ENCODE assay signal across 25 mouse cellular contexts in genomic region chr7:97495052-97495451, GRCm38 (mm10). TPM values are rescaled to one million over a fixed set of nuclear protein-coding genes. Genes with fewer than 3 reads are reported as not detected.
DNase-seq lines count a peak whose midpoint lies in the region; ATAC-seq and TF ChIP-seq lines count a peak whose summit lies in the region.
"Had no signal": no experiment of that assay in that cellular context is flagged by ENCODE, and none has a peak within 500 bp of the region (broad histone marks: within the 10 kb centered on the region; RNA-seq: fewer than 3 reads in every experiment).

No protein-coding gene starts in this region.

- no peak for DNase-seq in heart, adult 2 months
- peak; percentile 68 for DNase-seq in lung, postnatal 0 days (ENCODE audit: low spot score)
- no peak for DNase-seq in lung, postnatal 36 days
- DNase-seq in A20 (ENCODE audit: low read depth, low spot score), result peak; percentile 47
- peak; percentile 14 for DNase-seq in skeletal muscle tissue, adult 2 months (ENCODE audit: low read depth, low spot score)
- no peak for DNase-seq in left cerebral cortex, postnatal 36 days (ENCODE audit: low spot score in 2 of 2)
- DNase-seq: adrenal gland, adult 8-10 months; adrenal gland, postnatal 14 days; adrenal gland, postnatal 36 days; B cell, adult 2 months; cerebellum, adult 11-12 months; cerebellum, adult 2 months; cerebellum, adult 9-10 months; cerebellum, postnatal 10 days; cerebellum, postnatal 25 days had no signal

- no peak overlapping the region for H3K4me3 ChIP-seq in heart, adult 2 months
- no peak overlapping the region for H3K4me3 ChIP-seq in heart, embryonic 11.5 days (ENCODE audit: low read depth, low read length)
- H3K4me3 ChIP-seq in lung, postnatal 0 days (ENCODE audit: low read depth, low read length), result no peak overlapping the region
- H3K4me3 ChIP-seq: embryonic facial prominence, embryonic 10.5 days; embryonic facial prominence, embryonic 12.5 days; forebrain, embryonic 13.5 days; forebrain, embryonic 15.5 days had no signal

- H3K9me3 ChIP-seq in heart, embryonic 11.5 days (replicated peaks; ENCODE audit: control insufficient read depth, low read length), result no peaks in the 10 kb centered on the region
- no peaks in the 10 kb centered on the region for H3K9me3 ChIP-seq in lung, postnatal 0 days (ENCODE audit: low read length)
- H3K9me3 ChIP-seq: embryonic facial prominence, embryonic 10.5 days; embryonic facial prominence, embryonic 12.5 days; forebrain, embryonic 13.5 days; forebrain, embryonic 15.5 days; G1E had no signal

- peaks cover 4% of the 10 kb centered on the region; the same call in 1 of the 2 replicates for H3K4me1 ChIP-seq in heart, adult 2 months (ENCODE audit: control insufficient read depth, insufficient read depth, low read length)
- H3K4me1 ChIP-seq in heart, embryonic 11.5 days (ENCODE audit: control insufficient read depth, insufficient read depth, low read length), result no peaks in the 10 kb centered on the region
- no peaks in the 10 kb centered on the region for H3K4me1 ChIP-seq in lung, postnatal 0 days (ENCODE audit: insufficient read depth, low read depth, low read length)
- H3K4me1 ChIP-seq: embryonic facial prominence, embryonic 10.5 days; embryonic facial prominence, embryonic 12.5 days; forebrain, embryonic 13.5 days; forebrain, embryonic 15.5 days had no signal

- no peak overlapping the region for H3K4me2 ChIP-seq in heart, embryonic 11.5 days
- no peak overlapping the region for H3K4me2 ChIP-seq in lung, postnatal 0 days (replicated peaks; ENCODE audit: low read depth, low read length)
- H3K4me2 ChIP-seq: embryonic facial prominence, embryonic 12.5 days; forebrain, embryonic 13.5 days; forebrain, embryonic 15.5 days had no signal

- no peaks in the 10 kb centered on the region for H3K27me3 ChIP-seq in heart, adult 2 months (ENCODE audit: control insufficient read depth, insufficient read depth, low read length)
- no peaks in the 10 kb centered on the region for H3K27me3 ChIP-seq in heart, embryonic 11.5 days (ENCODE audit: control insufficient read depth, insufficient read depth, low read length)
- H3K27me3 ChIP-seq in lung, postnatal 0 days (replicated peaks; ENCODE audit: insufficient read depth, low read length), result no peaks in the 10 kb centered on the region
- H3K27me3 ChIP-seq: CH12.LX; embryonic facial prominence, embryonic 12.5 days; forebrain, embryonic 13.5 days; forebrain, embryonic 15.5 days; Patski had no signal

- intact Hi-C loops in heart, adult 2 months (cut with DNase I), result no loop called here
- intact Hi-C loops in left cerebral cortex, postnatal 36 days (cut with DNase I), result no loop called here

- H3K27ac ChIP-seq in heart, adult 2 months, result peak overlapping the region; percentile 4
- no peak overlapping the region for H3K27ac ChIP-seq in heart, embryonic 11.5 days (ENCODE audit: low read depth, low read length)
- no peak overlapping the region for H3K27ac ChIP-seq in lung, postnatal 0 days (ENCODE audit: low read length)
- H3K27ac ChIP-seq: embryonic facial prominence, embryonic 10.5 days; embryonic facial prominence, embryonic 12.5 days; forebrain, embryonic 13.5 days; forebrain, embryonic 15.5 days had no signal

- peaks cover 17% of the 10 kb centered on the region for H3K36me3 ChIP-seq in heart, adult 2 months (ENCODE audit: control insufficient read depth, insufficient read depth, low read length)
- peaks cover 13% of the 10 kb centered on the region; the same call in 1 of the 2 replicates for H3K36me3 ChIP-seq in heart, embryonic 11.5 days (ENCODE audit: control insufficient read depth, insufficient read depth, low read length)
- H3K36me3 ChIP-seq in lung, postnatal 0 days (ENCODE audit: insufficient read depth, low read length), result peaks cover 4% of the 10 kb centered on the region; the same call in 1 of the 2 replicates

- TF ChIP-seq POLR2A in heart, adult 2 months (IDR thresholded peaks at IDR 0.05; ENCODE audit: insufficient read depth, low read depth, low read length), result no peak

- H3K9ac ChIP-seq in heart, adult 2 months (ENCODE audit: low read depth, low read length), result no peak overlapping the region
- H3K9ac ChIP-seq in heart, embryonic 11.5 days (ENCODE audit: low read depth, low read length), result no peak overlapping the region
- no peak overlapping the region for H3K9ac ChIP-seq in lung, postnatal 0 days (replicated peaks; ENCODE audit: low read depth)
- H3K9ac ChIP-seq: embryonic facial prominence, embryonic 12.5 days; forebrain, embryonic 13.5 days; forebrain, embryonic 15.5 days had no signal

- TF ChIP-seq EP300 in heart, adult 2 months (IDR thresholded peaks at IDR 0.05; ENCODE audit: insufficient read depth, low read depth, low read length), result no peak
- 0 out of 2 replicates have a peak, but pooled peaks have one; percentile 54 for TF ChIP-seq EP300 in lung, postnatal 0 days (IDR thresholded peaks at IDR 0.05)

- TF ChIP-seq CTCF in heart, adult 2 months (IDR thresholded peaks at IDR 0.05), result no peak
- no peak for TF ChIP-seq CTCF in lung, postnatal 0 days (IDR thresholded peaks at IDR 0.05)

- no peak for ATAC-seq in heart, embryonic 11.5 days (replicated peaks; ENCODE audit: insufficient number of reproducible peaks, low FRiP score, low TSS enrichment)
- peak; percentile 46 for ATAC-seq in lung, postnatal 0 days
- ATAC-seq: activated CD4-positive, CD25-positive, alpha-beta regulatory T cell, adult 4 months; CD4-positive, CD25-positive, alpha-beta regulatory T cell, adult 4 months; forebrain, embryonic 13.5 days; forebrain, embryonic 15.5 days; Patski had no signal

- H3K79me2 ChIP-seq in heart, adult 2 months (replicated peaks; ENCODE audit: control insufficient read depth, insufficient read depth, low read length), result no peaks in the 10 kb centered on the region

RNA-seq across cellular contexts. Expression of gene Ints4, which starts 14.3 kb away (rescaled TPM):
- total RNA-seq in heart, adult 2 months (2021), result 10 to 100 TPM; 55.8 to 61.5 TPM
- 65.3 and 88.3 TPM in 2 replicates for polyA plus RNA-seq in heart, adult 2 months (2012; rRNA removed)
- 37.8 and 40.1 TPM in 2 replicates for polyA plus RNA-seq in heart, embryonic 11.5 days (2014; fragmentation: Nextera tagmentation; extraction: Ambion mirVana)
- polyA plus RNA-seq in lung, postnatal 0 days (2015; fragmentation: Nextera tagmentation; extraction: Ambion mirVana), result 19.8 and 21.2 TPM in 2 replicates
- total RNA-seq in left cerebral cortex, postnatal 36 days (2021), result 10 to 100 TPM; 28.5 to 32.6 TPM

RNA-seq across cellular contexts. Expression of gene Kctd14, which starts 43.9 kb away (rescaled TPM):
- under 1 TPM; 0.13 to 0.39 TPM for total RNA-seq in heart, adult 2 months (2021)
- 0.23 and 0.61 TPM in 2 replicates for polyA plus RNA-seq in heart, adult 2 months (2012; rRNA removed)
- 0.66 and 0.67 TPM in 2 replicates for polyA plus RNA-seq in heart, embryonic 11.5 days (2014; fragmentation: Nextera tagmentation; extraction: Ambion mirVana)
- 4.8 and 6.7 TPM in 2 replicates for polyA plus RNA-seq in lung, postnatal 0 days (2015; fragmentation: Nextera tagmentation; extraction: Ambion mirVana)
- 1 to 10 TPM; 3.2 to 3.6 TPM for total RNA-seq in left cerebral cortex, postnatal 36 days (2021)
- polyA plus RNA-seq: G1E, Patski had no signal

Comparison
In these comparisons a context has a peak if more than half of its experiments do, and no peak if none do; other contexts are left out.
1. DNase-seq: peak in lung, postnatal 0 days (single experiment), A20 (single experiment) and skeletal muscle tissue, adult 2 months (single experiment); none in heart, adult 2 months (0 of 2), lung, postnatal 36 days (single experiment) and left cerebral cortex, postnatal 36 days (0 of 2).